Mouse (Mus musculus) C2C12 (cell line): Measurements from ENCODE around the gene 1700013G24Rik.

Experiments
- CEBPB ChIP-seq: IDR thresholded peaks from one replicate; pipeline ENCODE4 v1.6.1; 2011; ENCODE audit warnings: low read depth, mild to moderate bottlenecking, control low read depth, moderate library complexity
- CTCF ChIP-seq: IDR thresholded peaks from one replicate; pipeline ENCODE4 v1.5.1; 2011; ENCODE audit not compliant: control insufficient read depth, insufficient read depth, insufficient read length
- MAX ChIP-seq: IDR thresholded peaks from one replicate; pipeline ENCODE4 v1.6.1; 2011; ENCODE audit warnings: mild to moderate bottlenecking, control low read depth
- MYOD1 ChIP-seq: IDR thresholded peaks from one replicate; pipeline ENCODE4 v1.6.1; 2011; ENCODE audit warnings: low read depth; ENCODE audit not compliant: control insufficient read depth, insufficient read length
- MYOG ChIP-seq: IDR thresholded peaks from one replicate; pipeline ENCODE4 v1.6.1; 2011; ENCODE audit not compliant: control insufficient read depth, insufficient read length; ENCODE audit errors: extremely low read depth
- USF1 ChIP-seq: IDR thresholded peaks from one replicate; pipeline ENCODE4 v1.6.1; 2011; ENCODE audit warnings: low read depth, mild to moderate bottlenecking, control low read depth, moderate library complexity

GRCm38 (mm10) chr4:137430502-137430901 is 22.6 kb upstream of the 1700013G24Rik start, which contains the start of gene Cela3b:
- TF ChIP-seq CTCF (no peak), MYOG (no peak), MAX (no peak), USF1 (no peak), MYOD1 (no peak), CEBPB (no peak)
